Mouse (Mus musculus) brown adipose tissue, adult 24 weeks (tissue): ENCODE data around the gene Gm28042. TPM values are rescaled to one million over a fixed set of nuclear protein-coding genes. Genes with fewer than 3 reads are reported as not detected.

Experiments
- H3K27ac ChIP-seq: fragments of 200-500 bp; replicated peaks from 2 replicates; pipeline ENCODE4 v1.5.1; 2012; ENCODE audit warnings: low read depth, mild to moderate bottlenecking, low read length
- H3K4me1 ChIP-seq: fragments of 200-500 bp; 2 replicates; pipeline ENCODE4 v1.6.1; 2012; ENCODE audit warnings: low read length, mixed read lengths; ENCODE audit not compliant: control insufficient read depth, insufficient read depth, insufficient read length
- H3K4me3 ChIP-seq: fragments of 200-500 bp; 2 replicates; pipeline ENCODE4 v1.5.1; 2012; ENCODE audit warnings: low read depth, mild to moderate bottlenecking, low read length, moderate library complexity; ENCODE audit not compliant: insufficient read depth
- polyA plus RNA-seq: library from polyadenylated mRNA; stranded (reverse); fragments of >200 nt; gene quantifications from 2 replicates; pipeline ENCODE4 v1.2.4, GENCODE M21; 2012; ENCODE audit not compliant: missing spikeins, insufficient read depth, insufficient read length

Gm28042 gene
- polyA plus RNA-seq, 1 experiment, result not detected

- H3K27ac ChIP-seq, result no peak overlapping the region
- peaks cover 3% of the 10 kb centered on the region for H3K4me1 ChIP-seq
- H3K4me3 ChIP-seq, result no peak overlapping the region
Measured at GRCm38 (mm10) chr2:120033726-120034125, 6.4 kb downstream of the Gm28042 start.

- Histone ChIP-seq H3K27ac (no peak overlapping the region), H3K4me3 (no peak overlapping the region), H3K4me1 (peaks cover under 1% of the 10 kb centered on the region)
Measured at GRCm38 (mm10) chr2:120037744-120038143, 10.5 kb downstream of the Gm28042 start.

GRCm38 (mm10) chr2:120040991-120041390, 13.7 kb downstream of the Gm28042 start:
- H3K27ac ChIP-seq, result no peak overlapping the region

DNA sequence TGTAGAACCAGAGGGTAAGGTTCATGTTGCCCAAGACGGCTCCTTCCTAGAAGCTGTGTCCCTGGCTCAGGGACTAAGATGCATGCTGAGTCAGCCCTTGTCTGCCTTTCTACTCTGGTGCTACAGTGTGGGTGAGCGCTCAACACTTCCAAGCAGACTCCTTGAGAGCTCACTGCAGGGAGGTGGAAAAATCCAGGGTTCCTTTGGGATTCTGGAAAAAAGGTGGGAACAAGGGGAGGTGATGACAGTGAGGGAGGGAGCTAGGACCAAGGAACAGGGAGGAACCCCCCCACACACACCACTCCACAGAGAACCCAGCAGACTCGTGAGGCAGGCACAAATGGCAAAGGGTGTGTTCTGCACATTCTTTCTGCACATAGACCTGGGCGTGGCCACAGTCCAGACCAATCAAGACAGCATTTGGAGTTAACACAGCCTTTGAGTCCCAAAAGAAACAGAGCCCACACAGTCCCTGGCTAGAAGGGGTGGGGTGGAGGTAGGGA, 16.9 kb downstream of the Gm28042 start:
- Histone ChIP-seq H3K27ac (no peak overlapping the region), H3K4me1 (no peaks in the 10 kb centered on the region), H3K4me3 (no peak overlapping the region)

More at GRCm38 (mm10) chr2:120040991-120041390, 13.7 kb downstream of the Gm28042 start:
- Histone ChIP-seq H3K4me1 (no peaks in the 10 kb centered on the region), H3K4me3 (no peak overlapping the region)

- H3K4me1 ChIP-seq, result no peaks in the 10 kb centered on the region
- H3K4me3 ChIP-seq, result no peak overlapping the region
- H3K27ac ChIP-seq, result no peak overlapping the region
Measured at GRCm38 (mm10) chr2:120044676-120045075, 17.4 kb downstream of the Gm28042 start.

DNA sequence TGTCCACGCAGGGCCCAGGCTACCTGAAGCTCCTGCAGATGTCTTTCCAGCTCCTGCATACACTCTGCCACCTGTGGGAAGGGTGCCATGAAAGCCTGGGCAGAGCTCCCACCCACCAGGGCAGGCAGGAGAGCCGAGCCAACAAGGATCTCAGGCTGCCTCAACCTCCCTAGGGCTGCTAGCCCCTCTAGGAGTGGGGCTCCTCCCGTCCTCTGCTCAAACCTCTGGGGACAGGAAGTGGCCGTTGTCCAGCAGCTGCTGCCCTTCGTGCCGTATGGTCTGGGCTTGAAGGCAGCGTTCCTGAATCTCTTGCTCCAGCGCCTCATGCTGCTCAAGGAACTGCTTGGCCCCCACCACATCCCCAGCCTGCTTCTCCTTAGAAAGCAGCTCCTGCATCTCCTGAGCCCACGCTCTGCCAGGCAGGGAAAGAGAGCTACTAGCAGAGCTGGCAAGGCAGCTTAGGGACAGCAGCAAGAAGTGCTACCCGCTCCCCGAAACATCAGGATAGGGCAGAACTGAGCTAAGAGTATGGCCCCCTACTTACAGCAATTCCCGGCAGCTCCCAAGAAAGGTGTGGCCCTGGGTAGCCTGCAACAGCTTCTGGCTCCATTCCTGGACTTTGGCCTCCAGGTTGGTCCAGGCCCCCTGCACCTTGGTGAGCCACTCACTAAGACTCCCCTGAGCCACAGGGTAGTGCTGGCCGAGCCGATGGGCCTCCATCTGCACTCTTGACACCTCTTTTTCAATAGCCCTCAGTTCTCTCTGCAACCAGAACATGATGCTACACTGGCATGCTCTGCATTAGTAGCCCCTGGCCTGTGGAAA, 19.4 kb downstream of the Gm28042 start:
- H3K27ac ChIP-seq, result no peak overlapping the region
- H3K4me3 ChIP-seq, result no peak overlapping the region
- no peaks in the 10 kb centered on the region for H3K4me1 ChIP-seq

GRCm38 (mm10) chr2:120048173-120048572, 20.9 kb downstream of the Gm28042 start:
- Histone ChIP-seq H3K4me1 (no peaks in the 10 kb centered on the region), H3K4me3 (no peak overlapping the region), H3K27ac (no peak overlapping the region)

DNA sequence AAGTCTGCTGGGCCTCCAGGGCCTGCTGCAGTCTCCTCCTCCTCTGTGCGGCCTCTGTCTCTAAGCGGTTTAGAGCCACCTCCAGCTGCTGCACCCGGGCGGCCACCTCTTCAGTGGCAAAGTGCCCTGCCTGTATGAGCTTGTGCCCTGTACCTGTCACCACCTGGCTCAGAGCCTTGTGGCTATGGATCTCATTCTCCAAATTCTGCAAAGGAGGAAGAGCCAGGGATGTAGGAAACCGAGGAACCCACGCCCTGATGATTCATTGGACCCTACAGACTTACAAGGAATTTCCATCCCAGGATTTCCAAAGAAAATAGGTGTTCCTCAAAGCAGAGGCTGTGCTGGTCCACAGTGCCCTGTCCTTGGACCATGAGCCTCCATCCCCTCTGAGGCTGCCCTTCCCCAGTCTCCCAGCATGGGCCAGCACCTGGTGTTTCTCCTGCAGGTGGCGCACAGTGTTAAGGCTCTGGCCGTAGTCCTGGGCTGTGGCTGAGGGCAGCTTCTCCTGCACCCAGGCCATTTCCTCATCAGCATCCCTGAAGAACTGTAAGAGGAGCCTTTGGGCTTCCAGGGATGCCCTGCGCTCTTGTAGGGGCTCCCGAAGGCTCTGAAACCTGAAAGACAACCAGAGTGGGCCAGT, 22.5 kb downstream of the Gm28042 start:
- no peak overlapping the region for H3K27ac ChIP-seq
- H3K4me3 ChIP-seq, result no peak overlapping the region
- 0 out of 2 replicates have a peak, but pooled peaks cover 4% of the 10 kb centered on the region for H3K4me1 ChIP-seq

DNA sequence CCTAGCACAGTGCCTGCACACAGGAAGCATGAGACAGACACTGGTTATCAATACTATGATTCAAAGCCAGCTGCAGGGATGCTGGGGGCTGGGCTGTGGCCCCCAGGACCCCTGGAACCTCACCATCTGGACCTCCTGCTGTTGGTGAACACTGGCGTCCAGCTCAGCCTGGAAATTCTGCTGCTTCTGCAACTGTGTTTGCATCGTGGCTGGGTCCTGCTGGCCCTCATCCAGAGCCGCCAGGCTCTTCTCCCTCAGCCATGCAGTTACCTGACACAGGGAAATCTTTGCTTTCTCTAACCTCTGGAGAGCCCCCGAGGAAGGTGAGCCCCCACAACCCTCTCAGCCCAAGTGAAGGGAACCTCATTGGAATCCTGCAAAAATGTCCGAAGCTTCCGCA, 24.1 kb downstream of the Gm28042 start:
- peaks cover 20% of the 10 kb centered on the region for H3K4me1 ChIP-seq
- H3K27ac ChIP-seq, result no peak overlapping the region
- H3K4me3 ChIP-seq, result no peak overlapping the region

DNA sequence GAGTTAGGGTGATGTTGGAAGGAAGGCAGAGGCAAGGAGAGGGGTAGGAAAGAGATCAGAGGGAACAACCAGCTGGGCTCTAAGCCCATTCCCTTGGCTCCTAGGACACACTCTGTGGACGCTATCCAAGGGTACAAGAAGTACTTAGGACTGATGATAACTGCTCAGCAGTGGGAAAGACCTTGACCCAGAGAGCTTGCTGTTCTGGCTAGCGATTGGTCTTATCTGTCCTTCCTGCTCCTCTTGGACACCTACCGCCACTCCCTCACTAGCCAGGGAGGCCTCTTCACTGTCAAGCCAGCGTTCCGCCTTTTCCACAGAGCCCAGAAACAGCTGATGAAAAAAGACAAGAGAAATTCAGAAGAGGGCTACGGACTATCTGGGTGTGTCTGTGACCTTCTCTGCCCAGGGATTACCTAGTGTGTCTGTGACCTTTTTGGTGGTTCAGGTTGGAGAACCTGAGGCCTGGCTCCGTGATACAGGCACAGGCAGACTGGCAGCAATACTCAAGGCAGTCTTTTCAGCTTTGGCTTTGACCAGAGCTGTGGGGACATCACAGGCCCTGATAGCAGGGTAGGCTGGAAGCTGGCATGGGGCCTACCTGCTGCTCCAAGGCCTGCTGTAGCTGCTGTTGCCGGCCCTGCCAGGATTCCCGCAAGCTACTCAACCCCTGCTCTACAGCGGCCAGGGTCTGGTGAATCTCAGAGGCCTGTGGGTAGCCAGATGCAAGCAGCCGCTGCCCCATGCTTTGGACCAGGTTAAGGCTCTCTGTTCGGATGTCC, 27.7 kb downstream of the Gm28042 start:
- Histone ChIP-seq H3K4me3 (no peak overlapping the region), H3K4me1 (peaks cover 38% of the 10 kb centered on the region), H3K27ac (peak overlapping the region; percentile 68)

DNA sequence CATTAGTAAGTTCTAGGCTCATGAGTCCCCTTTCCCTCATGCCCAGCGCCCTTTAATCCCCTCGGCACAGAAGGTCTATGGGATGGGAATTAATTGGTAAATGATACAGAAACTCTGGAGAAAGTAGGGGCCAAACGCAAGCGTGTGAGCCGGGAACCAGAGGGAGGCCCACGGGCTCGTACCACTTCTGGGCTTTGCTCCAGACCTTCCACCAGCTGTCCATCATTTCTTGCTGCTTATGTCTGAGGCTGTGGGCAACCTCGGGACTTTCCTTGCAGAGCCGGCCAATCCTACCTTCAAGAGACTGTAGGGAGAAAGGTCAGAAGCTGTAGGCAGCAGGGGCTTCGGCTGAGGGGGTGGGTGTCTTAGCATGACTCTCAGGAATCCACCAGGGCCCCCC, 28.6 kb downstream of the Gm28042 start:
- peaks cover 42% of the 10 kb centered on the region for H3K4me1 ChIP-seq
- H3K4me3 ChIP-seq, result no peak overlapping the region
- no peak overlapping the region for H3K27ac ChIP-seq

- Histone ChIP-seq H3K4me1 (peaks cover 46% of the 10 kb centered on the region), H3K4me3 (no peak overlapping the region), H3K27ac (peak overlapping the region; percentile 75)
Measured at GRCm38 (mm10) chr2:120058818-120059217, 31.5 kb downstream of the Gm28042 start.

DNA sequence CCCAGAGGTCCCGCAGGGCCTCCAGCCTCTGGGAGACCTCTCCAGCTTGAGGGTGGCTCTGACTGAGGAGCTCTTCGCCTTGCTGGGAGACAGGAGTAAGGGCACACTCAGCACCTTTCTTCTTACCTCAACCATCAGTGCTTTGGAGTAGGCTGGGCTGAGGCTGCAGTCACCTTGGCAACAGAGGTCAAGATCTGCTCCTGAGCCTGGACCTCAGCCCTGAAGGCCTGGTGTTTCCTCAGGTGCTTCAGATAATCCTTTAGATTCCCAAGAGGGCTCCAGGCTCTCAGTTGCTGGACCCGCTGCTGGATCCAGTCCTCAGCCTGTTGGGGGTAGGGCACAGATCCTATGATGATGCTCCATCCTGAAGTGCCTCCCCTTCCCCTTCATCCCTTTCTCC, 32.2 kb downstream of the Gm28042 start:
- Histone ChIP-seq H3K27ac (peak overlapping the region; percentile 75), H3K4me3 (no peak overlapping the region), H3K4me1 (peaks cover 42% of the 10 kb centered on the region)

DNA sequence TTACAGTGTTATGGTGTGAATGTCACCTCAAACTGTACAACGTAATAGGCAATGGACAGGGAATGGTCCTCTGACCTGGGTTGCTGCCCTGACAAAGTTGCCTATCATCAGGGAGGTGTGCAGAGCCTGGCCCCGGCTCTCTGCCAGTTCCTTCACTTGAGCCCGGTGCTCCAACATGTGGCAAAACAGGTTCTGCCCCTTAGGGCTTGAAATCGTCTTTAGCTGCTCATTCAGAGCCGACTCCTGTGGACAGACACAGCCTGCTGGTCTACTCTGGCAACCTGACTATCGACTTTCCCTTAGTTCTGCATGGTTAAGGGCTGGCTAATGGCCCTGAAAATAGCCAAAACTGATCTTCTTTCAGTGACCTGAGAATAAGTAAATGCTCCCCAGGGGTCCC, 32.9 kb downstream of the Gm28042 start:
- Histone ChIP-seq H3K27ac (peak overlapping the region; percentile 75), H3K4me1 (peaks cover 38% of the 10 kb centered on the region), H3K4me3 (no peak overlapping the region)

DNA sequence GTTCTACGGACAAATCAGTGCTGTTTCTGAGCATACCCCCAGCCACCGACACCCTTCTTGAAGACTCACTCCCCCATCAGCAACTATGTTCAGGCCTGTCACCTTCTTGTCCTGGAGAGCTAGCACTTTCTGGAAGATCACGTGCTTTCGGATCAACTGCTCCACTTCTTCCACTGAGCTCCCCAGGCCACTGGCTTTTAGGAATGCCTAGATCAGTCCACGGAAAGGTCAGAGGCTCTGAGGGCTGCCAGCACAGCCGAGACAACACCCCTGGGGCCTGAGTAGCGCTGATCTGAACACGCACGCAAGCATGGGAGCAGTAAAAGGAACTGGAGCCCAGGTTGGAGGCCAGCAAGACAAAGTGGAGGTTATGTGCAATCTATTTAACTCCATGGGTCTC, 33.4 kb downstream of the Gm28042 start:
- Histone ChIP-seq H3K27ac (peak overlapping the region; percentile 75), H3K4me3 (no peak overlapping the region), H3K4me1 (peaks cover 34% of the 10 kb centered on the region)
